Mouse (Mus musculus) thymus, adult 2 months (tissue): ENCODE data around the gene 1700003H04Rik. TPM values are rescaled to one million over a fixed set of nuclear protein-coding genes. Genes with fewer than 3 reads are reported as not detected.

Experiments used
- DNase-seq: peaks from one replicate; pipeline ENCODE4 v3.0.0; 2021
- H3K27ac ChIP-seq: fragments of 200-500 bp; 2 replicates; pipeline ENCODE4 v1.5.1; 2012; ENCODE audit warnings: low read length, control low read depth; ENCODE audit not compliant: control insufficient read depth, insufficient read depth
- H3K27me3 ChIP-seq: fragments of 200-500 bp; 2 replicates; pipeline ENCODE4 v1.6.1; 2012; ENCODE audit warnings: mild to moderate bottlenecking, low read length, moderate library complexity, mixed read lengths; ENCODE audit not compliant: control insufficient read depth, insufficient read depth
- H3K36me3 ChIP-seq: fragments of 200-500 bp; 2 replicates; pipeline ENCODE4 v1.6.1; 2012; ENCODE audit warnings: mild to moderate bottlenecking, low read length, moderate library complexity; ENCODE audit not compliant: control insufficient read depth, insufficient read depth
- H3K4me1 ChIP-seq: fragments of 200-500 bp; replicated peaks from 2 replicates; pipeline ENCODE4 v1.6.1; 2012; ENCODE audit warnings: low read length; ENCODE audit not compliant: control insufficient read depth, insufficient read depth
- H3K4me3 ChIP-seq: fragments of 200-500 bp; 2 replicates; pipeline ENCODE4 v1.5.1; 2012; ENCODE audit warnings: mild to moderate bottlenecking, low read length, control low read depth, moderate library complexity; ENCODE audit not compliant: control insufficient read depth, insufficient read depth
- CTCF ChIP-seq: fragments of 200-500 bp; IDR thresholded peaks from 2 replicates; pipeline ENCODE4 v1.5.1; 2012; ENCODE audit warnings: mild to moderate bottlenecking, control low read depth, low read length, moderate library complexity, borderline replicate concordance; ENCODE audit not compliant: control insufficient read depth, poor library complexity, insufficient read depth; ENCODE audit errors: extremely low read depth
- POLR2A ChIP-seq: fragments of 200-500 bp; IDR thresholded peaks from 2 replicates; pipeline ENCODE4 v1.6.1; 2012; ENCODE audit warnings: mild to moderate bottlenecking, low read length, control low read depth, moderate library complexity; ENCODE audit not compliant: control insufficient read depth, poor library complexity, insufficient read depth; ENCODE audit errors: extremely low read depth
- WGBS: fragments of 180-500 bp; shearing (Covaris S2); methylation state at CpG from one replicate; pipeline ENCODE4 v1.1.7; 2018; 5-methylcytosine and 5-hydroxymethylcytosine counted together
- polyA plus RNA-seq: library from polyadenylated mRNA; depleted of rRNA; stranded (reverse); fragments of >200 nt; gene quantifications from 2 replicates; pipeline ENCODE4 v1.2.3, GENCODE M21; 2012; rRNA removed

Gene 1700003H04Rik
- polyA plus RNA-seq, 1 experiment, result not detected

- no peak overlapping the region for H3K4me3 ChIP-seq
- no peaks in the 10 kb centered on the region for H3K27me3 ChIP-seq
- no peak for DNase-seq
- H3K4me1 ChIP-seq, result no peaks in the 10 kb centered on the region
- WGBS, result 56% methylated on average over 1 of the region's 1 CpGs
- TF ChIP-seq POLR2A (no peak), CTCF (no peak)
- H3K36me3 ChIP-seq, result no peaks in the 10 kb centered on the region
- H3K27ac ChIP-seq, result no peak overlapping the region
Observed at GRCm38 (mm10) chr3:124536602-124537001, 44.3 kb downstream of the 1700003H04Rik start.

DNA sequence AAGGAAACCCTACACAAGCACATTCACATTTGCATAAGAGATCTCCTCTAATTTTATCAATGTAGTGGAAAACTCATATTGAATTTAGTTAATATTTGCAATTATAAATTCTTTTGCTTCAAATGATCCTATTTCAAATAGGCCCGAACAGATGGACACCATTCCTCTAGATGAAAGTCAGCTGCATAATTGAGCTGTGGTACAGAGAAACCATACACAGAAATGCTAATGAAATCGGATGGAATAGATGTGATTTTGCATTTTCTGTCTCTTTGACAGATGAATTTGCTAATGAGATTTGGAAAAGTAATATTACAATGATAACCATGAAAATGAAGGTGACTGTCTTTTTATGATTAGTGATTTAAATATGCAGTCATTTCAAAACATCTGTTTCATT lies 62.1 kb downstream of the 1700003H04Rik start:
- Histone ChIP-seq H3K36me3 (no peaks in the 10 kb centered on the region), H3K27ac (no peak overlapping the region), H3K4me1 (no peaks in the 10 kb centered on the region), H3K27me3 (no peaks in the 10 kb centered on the region), H3K4me3 (no peak overlapping the region)
- 87% methylated on average over 2 of the region's 2 CpGs for whole genome bisulfite sequencing
- no peak for DNase-seq
- TF ChIP-seq CTCF, result no peak
- TF ChIP-seq POLR2A, result no peak

Other genes starting within 250 kb of the 1700003H04Rik start
- gene 1700006A11Rik, start 155.1 kb downstream of the 1700003H04Rik start, polyA plus RNA-seq, result not detected in 2 replicates